Mouse (Mus musculus) spleen, adult 2 months (tissue): Measurements from ENCODE around the gene Actl6a. TPM values are rescaled to one million over a fixed set of nuclear protein-coding genes. Genes with fewer than 3 reads are reported as not detected.

Experiments
- DNase-seq, 2 experiments: peaks; one replicate each; pipeline versions ENCODE4 v3.0.0 to v3.0.0-alpha.2; 2012 to 2021; ENCODE audit warnings: low spot score in 2 of 2, low read depth in 1 of 2
- H3K27ac ChIP-seq: fragments of 200-500 bp; 2 replicates; pipeline ENCODE4 v1.5.1; 2012; ENCODE audit warnings: low read length, inconsistent platforms; ENCODE audit not compliant: insufficient read depth
- H3K27me3 ChIP-seq: fragments of 200-500 bp; 2 replicates; pipeline ENCODE4 v1.6.1; 2012; ENCODE audit warnings: mild to moderate bottlenecking, moderate library complexity, low read length, inconsistent platforms; ENCODE audit not compliant: control insufficient read depth, insufficient read depth
- H3K36me3 ChIP-seq: fragments of 200-500 bp; 2 replicates; pipeline ENCODE4 v1.6.1; 2012; ENCODE audit warnings: mild to moderate bottlenecking, low read length, inconsistent platforms; ENCODE audit not compliant: control insufficient read depth, insufficient read depth
- H3K4me1 ChIP-seq: fragments of 200-500 bp; 2 replicates; pipeline ENCODE4 v1.6.1; 2011; ENCODE audit warnings: inconsistent platforms; ENCODE audit not compliant: control insufficient read depth, insufficient read depth, insufficient read length
- H3K4me3 ChIP-seq: fragments of 200-500 bp; 2 replicates; pipeline ENCODE4 v1.5.1; 2011; ENCODE audit warnings: mild to moderate bottlenecking, inconsistent platforms; ENCODE audit not compliant: insufficient read depth, insufficient read length; ENCODE audit errors: extremely low read depth
- CTCF ChIP-seq: fragments of 200-500 bp; IDR thresholded peaks from 2 replicates; pipeline ENCODE4 v1.5.1; 2011; ENCODE audit warnings: mild to moderate bottlenecking, inconsistent platforms; ENCODE audit not compliant: insufficient read depth, insufficient read length, insufficient replicate concordance; ENCODE audit errors: extremely low read depth
- POLR2A ChIP-seq: fragments of 200-500 bp; IDR thresholded peaks from 2 replicates; pipeline ENCODE4 v1.6.1; 2011; ENCODE audit warnings: low read depth, low read length, inconsistent platforms
- WGBS: fragments of 180-500 bp; shearing (Covaris S2); methylation state at CpG from one replicate; pipeline ENCODE4 v1.1.7; 2018; 5-methylcytosine and 5-hydroxymethylcytosine counted together
- polyA plus RNA-seq: library from polyadenylated mRNA; depleted of rRNA; stranded (reverse); fragments of >200 nt; gene quantifications from 2 replicates; pipeline ENCODE4 v1.2.3, GENCODE M21; 2012; rRNA removed

Actl6a gene
- polyA plus RNA-seq, 1 experiment: 14.8 TPM

GRCm38 (mm10) chr3:32748384-32748783, 42.3 kb downstream of the Actl6a start:
- WGBS: 92% methylated on average over 9 of the region's 9 CpGs

GRCm38 (mm10) chr3:32749820-32750579, 43.9 kb downstream of the Actl6a start:
- 94% methylated on average over 4 of the region's 4 CpGs for WGBS
- Histone ChIP-seq H3K4me3 (no peak overlapping the region), H3K4me1 (no peaks in the 10 kb centered on the region), H3K27me3 (no peaks in the 10 kb centered on the region), H3K36me3 (peaks cover 43% of the 10 kb centered on the region), H3K27ac (no peak overlapping the region)
- TF ChIP-seq POLR2A: no peak
- DNase-seq: no peak

More at GRCm38 (mm10) chr3:32748384-32748783, 42.3 kb downstream of the Actl6a start:
- H3K27me3 ChIP-seq: no peaks in the 10 kb centered on the region
- no peak overlapping the region for H3K4me3 ChIP-seq
- no peaks in the 10 kb centered on the region for H3K4me1 ChIP-seq
- DNase-seq: no peak
- H3K36me3 ChIP-seq: peaks cover 40% of the 10 kb centered on the region
- TF ChIP-seq POLR2A (no peak), CTCF (no peak)
- no peak overlapping the region for H3K27ac ChIP-seq

GRCm38 (mm10) chr3:32754384-32754915, 48.4 kb downstream of the Actl6a start:
- Histone ChIP-seq H3K27ac (no peak overlapping the region), H3K4me3 (no peak overlapping the region), H3K36me3 (peaks cover 23% of the 10 kb centered on the region), H3K27me3 (no peaks in the 10 kb centered on the region), H3K4me1 (no peaks in the 10 kb centered on the region)
- no peak for TF ChIP-seq CTCF
- no peak for TF ChIP-seq POLR2A
- no peak for DNase-seq
- 95% methylated on average over 3 of the region's 3 CpGs for WGBS

GRCm38 (mm10) chr3:32759212-32759611, 53.1 kb downstream of the Actl6a start:
- Histone ChIP-seq H3K36me3 (no peaks in the 10 kb centered on the region), H3K27ac (no peak overlapping the region), H3K4me1 (no peaks in the 10 kb centered on the region), H3K4me3 (no peak overlapping the region), H3K27me3 (no peaks in the 10 kb centered on the region)
- no peak for DNase-seq
- TF ChIP-seq CTCF: no peak
- TF ChIP-seq POLR2A: no peak
- 79% methylated on average over 5 of the region's 5 CpGs for WGBS

GRCm38 (mm10) chr3:32762962-32763361, 56.9 kb downstream of the Actl6a start:
- TF ChIP-seq POLR2A (no peak), CTCF (no peak)
- Histone ChIP-seq H3K4me3 (no peak overlapping the region), H3K36me3 (no peaks in the 10 kb centered on the region), H3K27ac (no peak overlapping the region), H3K27me3 (no peaks in the 10 kb centered on the region), H3K4me1 (no peaks in the 10 kb centered on the region)
- 75% methylated on average over 8 of the region's 8 CpGs for WGBS
- DNase-seq: no peak

- Histone ChIP-seq H3K36me3 (no peaks in the 10 kb centered on the region), H3K27ac (no peak overlapping the region), H3K4me1 (no peaks in the 10 kb centered on the region), H3K4me3 (no peak overlapping the region), H3K27me3 (no peaks in the 10 kb centered on the region)
- no peak for DNase-seq
- no peak for TF ChIP-seq CTCF
- TF ChIP-seq POLR2A: no peak
- WGBS: 62% methylated on average over 7 of the region's 7 CpGs
These were observed 57.8 kb downstream of the Actl6a start for GRCm38 (mm10) chr3:32763902-32764301.

GRCm38 (mm10) chr3:32770781-32771180, 64.7 kb downstream of the Actl6a start:
- no peaks in the 10 kb centered on the region for H3K4me1 ChIP-seq
- H3K27ac ChIP-seq: no peak overlapping the region
- WGBS: 61% methylated on average over 2 of the region's 2 CpGs
- no peak overlapping the region for H3K4me3 ChIP-seq
- no peaks in the 10 kb centered on the region for H3K27me3 ChIP-seq
- TF ChIP-seq POLR2A (no peak), CTCF (no peak)
- H3K36me3 ChIP-seq: no peaks in the 10 kb centered on the region
- DNase-seq: no peak

Other genes with a start within 250 kb of the Actl6a start
- 0.23 and 0.25 TPM in 2 replicates for gene Kcnmb3, start 214.1 kb upstream of the Actl6a start, polyA plus RNA-seq
- gene Zfp639, start 196.0 kb upstream of the Actl6a start, polyA plus RNA-seq: 22.6 and 23.6 TPM in 2 replicates
- 3.1 and 3.4 TPM in 2 replicates for gene Mfn1, start 176.8 kb upstream of the Actl6a start, polyA plus RNA-seq
- gene Gnb4, start 89.7 kb upstream of the Actl6a start, polyA plus RNA-seq: 11.2 and 13.9 TPM in 2 replicates
- gene Ndufb5, start 30.7 kb downstream of the Actl6a start, polyA plus RNA-seq: 65.3 and 82.2 TPM in 2 replicates
- gene Mrpl47, start 31.3 kb downstream of the Actl6a start, polyA plus RNA-seq: 0.50 and 0.82 TPM in 2 replicates
- 0.08 and 0.12 TPM in 2 replicates for gene Usp13, start 111.2 kb downstream of the Actl6a start, polyA plus RNA-seq